Mouse (Mus musculus) embryonic facial prominence, embryonic 15.5 days (tissue): Measurements from ENCODE around the gene Ppfibp1. TPM values are rescaled to one million over a fixed set of nuclear protein-coding genes. Genes with fewer than 3 reads are reported as not detected.

Source experiments
- ATAC-seq: fragments of 200-750 bp; cut with Nextera tagmentation; 2 replicates; pipeline ENCODE4 v1.8.0; 2017; ENCODE audit warnings: low read depth, moderate TSS enrichment; ENCODE audit not compliant: insufficient number of reproducible peaks, low FRiP score, low TSS enrichment
- H3K27ac ChIP-seq: fragments of 300-500 bp; sonication (generic); replicated peaks from 2 replicates; pipeline ENCODE4 v1.5.1; 2015; ENCODE audit warnings: mild to moderate bottlenecking, inconsistent platforms
- H3K27me3 ChIP-seq: fragments of 300-500 bp; sonication (generic); 2 replicates; pipeline ENCODE4 v1.6.1; 2015; ENCODE audit warnings: inconsistent platforms
- H3K36me3 ChIP-seq: fragments of 300-500 bp; sonication (generic); 2 replicates; pipeline ENCODE4 v1.6.1; 2015; ENCODE audit warnings: mild to moderate bottlenecking, inconsistent platforms
- H3K4me1 ChIP-seq: fragments of 300-500 bp; sonication (generic); 2 replicates; pipeline ENCODE4 v1.6.1; 2015; ENCODE audit warnings: inconsistent platforms
- H3K4me2 ChIP-seq: fragments of 300-500 bp; sonication (generic); replicated peaks from 2 replicates; pipeline ENCODE4 v1.6.1; 2015; ENCODE audit warnings: mild to moderate bottlenecking, inconsistent platforms
- H3K4me3 ChIP-seq: fragments of 300-500 bp; sonication (generic); replicated peaks from 2 replicates; pipeline ENCODE4 v1.5.1; 2015; ENCODE audit warnings: mild to moderate bottlenecking, inconsistent platforms
- H3K9ac ChIP-seq: fragments of 300-500 bp; sonication (generic); 2 replicates; pipeline ENCODE4 v1.6.1; 2015; ENCODE audit warnings: inconsistent platforms
- H3K9me3 ChIP-seq: fragments of 300-500 bp; sonication (generic); replicated peaks from 2 replicates; pipeline ENCODE4 v1.6.1; 2016; ENCODE audit warnings: inconsistent platforms
- WGBS: fragments of 180-500 bp; shearing (Covaris S2); methylation state at CpG from one replicate; pipeline ENCODE4 v1.1.7; 2015; 5-methylcytosine and 5-hydroxymethylcytosine counted together
- polyA plus RNA-seq: library from polyadenylated mRNA; unstranded; fragments of >200 nt; fragmentation: Nextera tagmentation; extraction: Ambion mirVana; gene quantifications from 2 replicates; pipeline ENCODE4 v1.2.1, GENCODE M21; 2015

The Ppfibp1 gene
- polyA plus RNA-seq, 1 experiment from 2014 or later: 54.2 TPM

DNA sequence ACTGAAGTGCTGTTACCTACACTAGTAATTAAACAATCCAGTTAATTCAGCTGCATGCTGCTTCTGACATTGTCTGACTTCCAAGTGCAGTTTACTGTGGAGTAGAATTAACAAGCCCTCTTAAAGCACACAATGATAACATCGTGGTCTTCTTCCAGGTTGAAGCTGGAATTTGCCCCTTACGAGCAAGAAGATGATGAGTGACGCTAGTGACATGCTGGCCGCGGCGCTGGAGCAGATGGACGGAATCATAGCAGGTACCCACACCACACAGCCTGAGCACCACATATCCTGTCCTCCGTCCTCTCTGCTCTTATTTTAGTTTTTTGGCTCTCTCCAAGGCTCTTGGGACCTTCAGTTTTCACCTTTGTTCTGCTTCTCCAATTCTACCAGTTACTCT lies 88.2 kb downstream of the Ppfibp1 start:
- no peak overlapping the region for H3K4me3 ChIP-seq
- peaks cover 9% of the 10 kb centered on the region; the same call in 1 of the 2 replicates for H3K36me3 ChIP-seq
- 83% methylated on average over 8 of the region's 8 CpGs for WGBS
- peaks cover 20% of the 10 kb centered on the region; the same call in 1 of the 2 replicates for H3K4me1 ChIP-seq
- H3K9me3 ChIP-seq: no peaks in the 10 kb centered on the region
- no peak overlapping the region for H3K9ac ChIP-seq
- H3K4me2 ChIP-seq: no peak overlapping the region
- no peaks in the 10 kb centered on the region for H3K27me3 ChIP-seq
- no peak overlapping the region for H3K27ac ChIP-seq
- no peak for ATAC-seq

DNA sequence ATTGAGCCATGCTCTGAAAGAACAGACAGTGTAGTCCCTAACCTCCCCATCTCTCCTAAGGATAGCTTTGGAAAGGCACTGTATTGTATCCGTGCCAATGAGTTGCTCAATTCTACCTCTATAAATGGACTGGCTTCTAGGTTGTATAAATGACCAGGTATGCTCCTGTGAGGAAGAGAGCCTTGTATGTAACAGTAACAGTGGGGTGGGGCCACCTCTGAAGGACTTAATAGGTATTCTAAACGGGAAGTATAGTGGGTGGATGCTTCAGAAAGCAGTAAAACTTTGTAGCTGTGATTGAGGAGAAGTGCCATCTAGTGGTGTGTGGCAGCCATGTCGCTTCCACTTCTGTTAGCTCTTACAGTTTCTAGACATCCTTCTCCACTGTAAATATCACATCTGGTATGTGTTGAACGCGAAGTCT lies 90.4 kb downstream of the Ppfibp1 start:
- H3K4me1 ChIP-seq: peaks cover 11% of the 10 kb centered on the region; the same call in 1 of the 2 replicates
- no peak overlapping the region for H3K9ac ChIP-seq
- H3K36me3 ChIP-seq: peaks cover 18% of the 10 kb centered on the region; the same call in 1 of the 2 replicates
- no peak overlapping the region for H3K4me2 ChIP-seq
- H3K27ac ChIP-seq: no peak overlapping the region
- no peak overlapping the region for H3K4me3 ChIP-seq
- ATAC-seq: no peak
- H3K9me3 ChIP-seq: no peaks in the 10 kb centered on the region
- 35% methylated on average over 5 of the region's 5 CpGs for WGBS
- no peaks in the 10 kb centered on the region for H3K27me3 ChIP-seq

DNA sequence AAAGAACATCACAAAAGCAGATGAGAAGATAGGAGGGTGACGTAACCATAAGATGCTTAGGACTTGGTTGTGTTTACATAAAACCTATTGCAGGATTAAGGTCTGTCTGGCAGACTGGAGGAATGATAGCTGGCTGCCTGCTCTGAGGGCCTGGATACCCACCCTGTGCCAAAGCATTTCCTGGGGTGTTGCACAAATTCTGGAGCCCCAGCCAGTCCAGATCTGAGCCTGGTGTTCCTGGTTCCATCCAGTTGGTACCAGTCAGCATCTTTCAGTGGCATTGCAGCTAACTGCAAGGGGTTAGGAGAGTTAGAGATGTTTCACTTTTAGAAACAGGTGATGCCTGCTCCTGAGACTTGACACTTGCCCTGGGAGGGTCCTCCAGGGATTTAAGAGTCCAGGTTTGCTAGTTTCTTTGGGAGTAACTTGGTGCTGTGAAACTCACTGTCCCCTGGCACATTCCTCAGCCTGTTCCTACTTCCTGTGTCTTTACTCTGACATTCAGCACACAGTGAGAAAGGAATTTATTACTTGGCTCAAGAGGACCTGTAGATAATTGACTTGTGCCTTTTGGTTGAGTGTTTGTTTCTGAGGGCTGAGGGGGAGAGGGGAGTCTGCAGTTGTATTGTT lies 90.9 kb downstream of the Ppfibp1 start:
- Histone ChIP-seq H3K27ac (0 out of 2 replicates have a peak overlapping the region, but pooled peaks have one; percentile 8), H3K4me2 (no peak overlapping the region), H3K4me3 (no peak overlapping the region), H3K27me3 (no peaks in the 10 kb centered on the region), H3K9me3 (no peaks in the 10 kb centered on the region), H3K4me1 (peaks cover 11% of the 10 kb centered on the region; the same call in 1 of the 2 replicates), H3K9ac (no peak overlapping the region), H3K36me3 (peaks cover 18% of the 10 kb centered on the region; the same call in 1 of the 2 replicates)
- ATAC-seq: no peak
- 35% methylated on average over 1 of the region's 1 CpGs for WGBS

DNA sequence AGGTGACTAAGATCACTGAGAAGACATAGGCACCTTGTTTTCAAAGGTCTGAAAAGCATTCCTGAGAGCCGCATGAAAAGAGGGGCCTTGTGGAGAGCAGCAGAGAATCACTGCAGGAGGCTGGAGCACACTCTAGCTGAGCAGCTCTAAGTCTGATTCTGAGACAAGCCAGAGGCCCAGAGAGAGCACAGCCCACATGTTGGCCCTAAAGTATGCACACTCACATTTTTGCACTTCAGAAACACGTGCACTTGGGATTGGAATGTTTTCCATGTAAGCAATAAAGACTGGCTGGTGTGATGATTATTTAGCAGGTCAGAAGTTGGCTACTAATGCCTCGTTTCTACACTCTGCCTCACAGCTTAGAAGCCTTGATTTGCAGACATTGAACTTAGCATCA lies 91.7 kb downstream of the Ppfibp1 start:
- ATAC-seq: no peak
- no peak overlapping the region for H3K4me2 ChIP-seq
- no peak overlapping the region for H3K4me3 ChIP-seq
- H3K27ac ChIP-seq: 0 out of 2 replicates have a peak overlapping the region, but pooled peaks have one; percentile 8
- no peaks in the 10 kb centered on the region for H3K27me3 ChIP-seq
- 37% methylated on average over 3 of the region's 3 CpGs for WGBS
- H3K36me3 ChIP-seq: peaks cover 18% of the 10 kb centered on the region; the same call in 1 of the 2 replicates
- no peaks in the 10 kb centered on the region for H3K9me3 ChIP-seq
- H3K4me1 ChIP-seq: peaks cover 11% of the 10 kb centered on the region; the same call in 1 of the 2 replicates
- H3K9ac ChIP-seq: no peak overlapping the region

DNA sequence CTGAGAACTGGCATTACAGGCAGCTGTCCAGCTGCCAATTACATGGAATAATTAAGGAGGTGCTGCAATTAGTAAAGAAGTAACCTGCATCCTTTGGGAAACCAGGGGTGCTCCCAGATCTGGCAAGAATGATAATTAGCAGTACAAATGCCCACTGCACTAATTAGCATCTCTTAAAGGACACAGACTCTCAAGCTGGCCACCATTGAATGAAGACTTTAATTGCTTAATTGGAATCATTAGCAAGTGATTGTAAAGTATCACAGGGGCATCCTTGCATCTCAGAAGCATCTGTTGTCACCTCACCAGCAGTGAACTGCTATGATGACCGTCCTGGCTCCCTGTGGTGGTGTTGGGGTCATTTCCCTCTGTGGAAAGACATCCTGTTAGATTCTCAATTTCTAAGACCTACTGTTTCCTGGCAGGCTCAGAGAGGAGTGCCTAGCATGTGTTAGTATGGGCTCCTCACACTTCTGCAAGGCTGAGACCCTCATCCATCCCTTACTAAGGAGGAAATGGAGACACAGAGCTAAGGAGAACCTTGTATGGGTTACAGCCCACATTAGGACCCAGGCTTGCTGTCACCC lies 93.1 kb downstream of the Ppfibp1 start:
- no peaks in the 10 kb centered on the region for H3K9me3 ChIP-seq
- 0 out of 2 replicates have a peak, but pooled peaks have one; percentile 16 for ATAC-seq
- WGBS: 58% methylated on average over 1 of the region's 1 CpGs
- H3K4me1 ChIP-seq: peaks cover 11% of the 10 kb centered on the region; the same call in 1 of the 2 replicates
- no peak overlapping the region for H3K4me3 ChIP-seq
- H3K27ac ChIP-seq: no peak overlapping the region
- no peaks in the 10 kb centered on the region for H3K27me3 ChIP-seq
- H3K9ac ChIP-seq: no peak overlapping the region
- peaks cover 18% of the 10 kb centered on the region; the same call in 1 of the 2 replicates for H3K36me3 ChIP-seq
- no peak overlapping the region for H3K4me2 ChIP-seq

DNA sequence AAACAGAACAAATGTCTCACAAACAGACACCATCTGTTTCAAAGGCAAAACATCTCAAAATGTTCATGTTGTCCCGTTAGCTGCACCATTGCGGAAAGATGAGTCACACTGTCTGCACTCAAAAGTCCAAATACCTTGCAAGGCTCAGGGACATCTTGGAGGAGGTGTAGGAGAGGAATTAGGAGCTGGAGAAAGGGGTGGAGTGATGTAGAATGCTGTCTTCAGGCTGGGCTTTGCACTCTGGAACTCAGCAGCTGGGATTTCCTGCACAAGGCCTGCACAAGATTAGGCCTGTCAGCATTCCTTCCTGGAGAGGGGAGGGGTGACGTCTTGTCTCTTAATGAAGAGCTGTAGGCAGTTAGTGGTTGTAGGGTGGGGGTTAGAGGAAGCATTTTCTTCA lies 96.3 kb downstream of the Ppfibp1 start:
- peaks cover 9% of the 10 kb centered on the region; the same call in 1 of the 2 replicates for H3K36me3 ChIP-seq
- H3K4me2 ChIP-seq: no peak overlapping the region
- no peak overlapping the region for H3K27ac ChIP-seq
- H3K4me3 ChIP-seq: no peak overlapping the region
- WGBS: 45% methylated on average over 3 of the region's 3 CpGs
- no peak overlapping the region for H3K9ac ChIP-seq
- H3K4me1 ChIP-seq: peaks cover 5% of the 10 kb centered on the region; the same call in 1 of the 2 replicates
- no peaks in the 10 kb centered on the region for H3K27me3 ChIP-seq
- ATAC-seq: no peak
- no peaks in the 10 kb centered on the region for H3K9me3 ChIP-seq

DNA sequence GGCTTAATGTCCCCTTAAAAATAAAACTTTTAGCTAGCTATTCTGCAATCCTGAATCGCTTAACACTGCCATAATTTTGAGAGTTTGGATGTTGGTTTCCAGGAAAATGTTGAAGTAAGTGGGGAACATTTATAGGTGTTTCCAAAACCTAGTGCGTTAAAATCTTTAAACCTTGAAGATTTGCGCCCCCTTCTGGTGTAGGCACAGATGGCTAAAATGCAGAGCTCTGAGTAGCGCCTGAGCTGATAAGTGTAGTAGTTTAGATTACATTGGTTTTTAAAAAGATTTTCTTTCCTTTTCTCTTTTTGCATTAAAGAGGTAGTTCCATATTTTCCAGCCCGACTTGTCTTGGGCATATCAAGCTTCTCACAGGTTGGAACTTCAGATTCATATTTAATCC lies 105.9 kb downstream of the Ppfibp1 start:
- Histone ChIP-seq H3K4me2 (no peak overlapping the region), H3K4me3 (no peak overlapping the region), H3K9ac (no peak overlapping the region), H3K27ac (no peak overlapping the region), H3K36me3 (peaks cover 25% of the 10 kb centered on the region), H3K9me3 (no peaks in the 10 kb centered on the region), H3K27me3 (no peaks in the 10 kb centered on the region), H3K4me1 (peaks cover 4% of the 10 kb centered on the region; the same call in 1 of the 2 replicates)
- WGBS: 42% methylated on average over 5 of the region's 5 CpGs
- ATAC-seq: no peak

DNA sequence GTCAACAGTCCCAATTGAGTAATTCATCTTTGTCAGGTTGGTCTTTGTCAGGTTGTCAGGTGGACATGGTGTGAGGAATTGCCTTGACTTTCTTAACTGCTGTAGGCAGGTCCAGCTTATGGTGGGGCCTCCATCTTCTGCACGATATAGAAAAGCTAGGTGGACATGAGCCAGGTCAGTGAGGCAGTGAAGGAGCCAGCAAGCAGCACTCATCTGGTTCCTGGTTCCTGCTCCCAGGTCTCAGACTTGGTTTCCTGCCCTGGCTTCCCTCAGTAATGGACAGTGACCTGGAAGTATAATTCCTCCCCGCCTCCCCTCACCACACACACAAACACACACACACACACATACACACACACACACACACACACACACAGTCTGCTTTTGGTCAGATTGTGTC lies 107.1 kb downstream of the Ppfibp1 start:
- H3K27me3 ChIP-seq: no peaks in the 10 kb centered on the region
- 81% methylated on average over 2 of the region's 2 CpGs for WGBS
- no peaks in the 10 kb centered on the region for H3K9me3 ChIP-seq
- ATAC-seq: no peak
- no peak overlapping the region for H3K4me3 ChIP-seq
- no peak overlapping the region for H3K27ac ChIP-seq
- H3K4me1 ChIP-seq: peaks cover 4% of the 10 kb centered on the region; the same call in 1 of the 2 replicates
- H3K36me3 ChIP-seq: peaks cover 33% of the 10 kb centered on the region
- no peak overlapping the region for H3K4me2 ChIP-seq
- H3K9ac ChIP-seq: no peak overlapping the region

DNA sequence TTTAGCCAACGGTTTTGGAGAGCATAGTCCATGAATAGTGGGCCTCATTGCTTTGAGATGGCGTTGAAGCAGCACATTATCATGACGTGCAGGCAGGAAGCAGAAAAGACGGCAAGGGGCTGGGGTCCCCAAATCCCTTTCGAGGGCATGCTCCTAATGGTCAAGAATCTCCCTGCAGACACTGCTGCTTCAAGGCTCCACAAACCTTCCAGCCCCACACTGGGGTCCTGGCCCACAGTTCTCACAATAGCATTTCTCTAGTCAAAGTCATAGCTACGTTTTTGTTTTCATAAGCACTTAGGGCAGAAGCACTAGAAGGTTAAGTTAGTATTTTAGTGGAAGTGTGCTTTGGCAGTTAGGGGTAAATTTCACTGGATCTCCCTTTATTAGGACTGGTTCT lies 107.6 kb downstream of the Ppfibp1 start:
- Histone ChIP-seq H3K27ac (no peak overlapping the region), H3K4me3 (no peak overlapping the region), H3K36me3 (peaks cover 33% of the 10 kb centered on the region), H3K9ac (no peak overlapping the region), H3K9me3 (no peaks in the 10 kb centered on the region), H3K27me3 (no peaks in the 10 kb centered on the region), H3K4me1 (peaks cover 4% of the 10 kb centered on the region; the same call in 1 of the 2 replicates), H3K4me2 (no peak overlapping the region)
- no peak for ATAC-seq
- 91% methylated on average over 6 of the region's 6 CpGs for WGBS

DNA sequence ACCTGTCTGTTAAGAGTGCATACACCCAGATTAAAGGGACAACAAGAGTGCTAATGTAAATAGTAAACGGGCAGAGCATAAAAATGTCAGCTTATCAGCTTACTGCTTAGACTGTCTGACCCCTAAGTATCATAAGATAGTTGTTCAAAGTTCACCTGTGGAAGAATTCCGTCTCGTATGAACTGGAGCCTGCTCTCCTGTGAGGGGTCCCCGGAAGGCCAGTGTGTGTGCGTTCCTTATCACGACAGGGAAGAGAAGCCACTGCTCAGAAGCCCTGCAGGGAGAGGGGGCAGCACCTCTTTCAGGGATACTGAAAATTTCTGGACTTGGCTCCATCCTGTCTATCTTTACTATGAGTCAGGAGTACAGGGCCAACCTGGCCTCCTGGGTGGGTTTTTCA lies 108.7 kb downstream of the Ppfibp1 start:
- Histone ChIP-seq H3K4me1 (peaks cover 4% of the 10 kb centered on the region; the same call in 1 of the 2 replicates), H3K36me3 (peaks cover 42% of the 10 kb centered on the region), H3K27ac (no peak overlapping the region), H3K27me3 (no peaks in the 10 kb centered on the region), H3K4me2 (no peak overlapping the region), H3K9me3 (no peaks in the 10 kb centered on the region), H3K9ac (no peak overlapping the region), H3K4me3 (no peak overlapping the region)
- ATAC-seq: no peak
- WGBS: 88% methylated on average over 6 of the region's 6 CpGs

DNA sequence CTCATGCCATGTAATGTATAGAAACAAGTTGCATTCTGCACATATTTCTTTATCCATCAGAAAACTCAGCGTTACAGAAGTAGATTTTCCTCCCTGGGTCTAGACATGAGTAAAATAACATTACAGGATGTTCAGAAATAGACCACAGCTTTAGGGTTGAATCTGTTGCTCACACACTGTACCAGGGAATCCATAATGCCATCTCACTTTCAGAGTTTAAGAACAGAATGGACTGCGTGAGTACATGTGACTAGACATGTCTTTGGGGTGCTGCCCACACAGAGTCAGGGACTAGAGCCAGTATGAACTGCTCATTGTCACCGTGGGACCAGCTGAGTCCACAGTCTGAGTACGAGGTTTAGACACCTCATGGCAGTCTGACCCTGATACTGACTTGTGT lies 110.4 kb downstream of the Ppfibp1 start:
- Histone ChIP-seq H3K9me3 (no peaks in the 10 kb centered on the region), H3K4me2 (no peak overlapping the region), H3K36me3 (peaks cover 54% of the 10 kb centered on the region), H3K4me1 (no peaks in the 10 kb centered on the region), H3K27ac (no peak overlapping the region), H3K9ac (no peak overlapping the region), H3K27me3 (no peaks in the 10 kb centered on the region), H3K4me3 (no peak overlapping the region)
- WGBS: 89% methylated on average over 4 of the region's 4 CpGs
- no peak for ATAC-seq
